14 mouse cellular contexts compared by ENCODE assay signal in the genomic region with DNA sequence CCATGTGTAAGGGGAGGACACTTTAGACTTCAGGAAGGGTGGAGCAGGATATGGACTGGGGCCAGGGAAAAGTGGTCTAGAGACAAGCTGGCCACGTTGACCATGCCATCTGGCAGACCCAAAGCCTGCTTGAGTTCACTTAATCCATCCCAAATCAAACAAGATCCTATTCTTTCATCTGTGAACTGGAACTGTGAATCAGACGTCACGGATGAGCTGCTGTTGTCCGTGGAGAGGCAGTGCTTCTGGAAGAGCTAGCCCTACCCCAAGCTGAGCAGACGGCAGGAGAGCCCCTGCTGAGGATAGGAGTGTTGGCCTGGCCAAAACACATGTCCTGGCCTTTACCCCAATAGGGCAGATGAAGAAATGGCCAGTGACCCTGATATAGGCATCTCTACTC. TPM values are rescaled to one million over a fixed set of nuclear protein-coding genes. Genes with fewer than 3 reads are reported as not detected.
"Had no signal": no experiment of that assay in that cellular context is flagged by ENCODE, and none has a peak within 500 bp of the region (broad histone marks: within the 10 kb centered on the region; RNA-seq: fewer than 3 reads in every experiment).

No protein-coding gene starts in this region.

- H3K4me1 ChIP-seq: intestine, embryonic 15.5 days; limb, embryonic 12.5 days; midbrain, embryonic 13.5 days; neural tube, embryonic 13.5 days had no signal

- H3K4me3 ChIP-seq: intestine, embryonic 15.5 days; left cerebral cortex, adult 2 months; limb, embryonic 12.5 days; liver, embryonic 13.5 days; midbrain, embryonic 13.5 days; neural tube, embryonic 13.5 days; stomach, embryonic 15.5 days had no signal

- H3K4me2 ChIP-seq: hindbrain, embryonic 14.5 days; intestine, embryonic 15.5 days; limb, embryonic 12.5 days; liver, embryonic 13.5 days; midbrain, embryonic 13.5 days; neural tube, embryonic 13.5 days; stomach, embryonic 15.5 days had no signal

- H3K27me3 ChIP-seq: intestine, embryonic 15.5 days; limb, embryonic 12.5 days; liver, embryonic 13.5 days; midbrain, embryonic 13.5 days; neural tube, embryonic 13.5 days; stomach, embryonic 15.5 days had no signal

- ATAC-seq: intestine, embryonic 15.5 days; liver, postnatal 0 days; midbrain, embryonic 13.5 days had no signal

- H3K9ac ChIP-seq: hindbrain, embryonic 14.5 days; intestine, embryonic 15.5 days; limb, embryonic 12.5 days; liver, embryonic 13.5 days; liver, postnatal 0 days; midbrain, embryonic 13.5 days; neural tube, embryonic 13.5 days; stomach, embryonic 15.5 days had no signal

- H3K27ac ChIP-seq: hindbrain, embryonic 14.5 days; intestine, embryonic 15.5 days; kidney, postnatal 0 days; left cerebral cortex, adult 2 months; limb, embryonic 12.5 days; liver, embryonic 13.5 days; midbrain, embryonic 13.5 days; neural tube, embryonic 13.5 days; stomach, embryonic 15.5 days had no signal

- H3K9me3 ChIP-seq: intestine, embryonic 15.5 days; limb, embryonic 12.5 days; liver, embryonic 13.5 days; midbrain, embryonic 13.5 days; neural tube, embryonic 13.5 days; stomach, embryonic 15.5 days had no signal

- DNase-seq: liver; liver, embryonic 13.5 days; liver, postnatal 0 days; retina, postnatal 1 day; thymus, postnatal 36 days had no signal

- H3K36me3 ChIP-seq: intestine, embryonic 15.5 days; limb, embryonic 12.5 days; liver, embryonic 13.5 days; midbrain, embryonic 13.5 days; neural tube, embryonic 13.5 days; stomach, embryonic 15.5 days had no signal

RNA-seq across cellular contexts. Expression of a gene that starts 3.9 kb away (rescaled TPM):
- polyA plus RNA-seq: hindbrain, embryonic 14.5 days; limb, embryonic 12.5 days; midbrain, embryonic 13.5 days; neural tube, embryonic 13.5 days; spleen, adult 2 months had no signal
